Mouse (Mus musculus) lung, adult 2 months (tissue): ENCODE results near the gene Lmod1.

ENCODE experiments used
- CTCF ChIP-seq: fragments of 200-500 bp; IDR thresholded peaks from 2 replicates; pipeline ENCODE4 v1.5.1; 2011; ENCODE audit warnings: mild to moderate bottlenecking, low read length, control low read depth; ENCODE audit not compliant: insufficient read depth
- POLR2A ChIP-seq: fragments of 200-500 bp; IDR thresholded peaks from 2 replicates; pipeline ENCODE4 v1.6.1; 2011; ENCODE audit warnings: low read depth, mild to moderate bottlenecking, control low read depth, low read length, borderline replicate concordance; ENCODE audit errors: extremely low read depth

DNA sequence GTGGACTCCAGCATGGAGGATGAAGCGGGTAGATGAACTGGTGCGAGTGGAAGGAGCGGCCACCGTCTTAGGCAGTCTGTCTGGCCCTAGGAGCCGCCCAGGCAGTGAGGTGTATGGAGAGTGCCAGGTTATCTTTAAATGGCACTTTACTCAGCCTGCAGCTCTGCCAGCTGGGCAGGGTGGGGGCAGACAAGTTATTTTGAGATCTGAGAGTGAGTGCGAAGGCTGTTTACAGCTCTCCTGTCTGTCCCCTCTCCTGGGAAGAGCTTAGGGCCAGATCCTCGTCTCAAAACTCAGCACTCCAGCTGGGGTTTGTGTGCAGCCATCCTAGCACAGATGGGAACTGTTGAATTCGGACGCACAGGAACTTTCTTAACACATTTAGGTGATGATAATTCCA is 54.0 kb downstream of the Lmod1 start:
- TF ChIP-seq CTCF, result no peak
- no peak for TF ChIP-seq POLR2A
